Mouse (Mus musculus) myocyte (in vitro differentiated cells): ENCODE data around the gene Acer3. TPM values are rescaled to one million over a fixed set of nuclear protein-coding genes. Genes with fewer than 3 reads are reported as not detected.

Experiments
- H3K27me3 ChIP-seq: one replicate; pipeline ENCODE4 v1.6.1; 2011; ENCODE audit not compliant: control insufficient read depth, insufficient read depth, insufficient read length
- H3K36me3 ChIP-seq: one replicate; pipeline ENCODE4 v1.6.1; 2011; ENCODE audit not compliant: control insufficient read depth, insufficient read depth
- H3K4me2 ChIP-seq: one replicate; pipeline ENCODE4 v1.6.1; 2011; ENCODE audit warnings: low read depth, control low read depth
- H3K4me3 ChIP-seq: one replicate; pipeline ENCODE4 v1.5.1; 2011; ENCODE audit warnings: mild to moderate bottlenecking, control low read depth, moderate library complexity
- H3K79me2 ChIP-seq: one replicate; pipeline ENCODE4 v1.6.1; 2011; ENCODE audit not compliant: control insufficient read depth, insufficient read depth
- H3ac ChIP-seq: one replicate; pipeline ENCODE4 v1.6.1; 2011; ENCODE audit not compliant: control insufficient read depth, insufficient read length
- CEBPB ChIP-seq: IDR thresholded peaks from 2 replicates; pipeline ENCODE4 v1.6.1; 2011; ENCODE audit warnings: mild to moderate bottlenecking, moderate library complexity; ENCODE audit not compliant: poor library complexity, insufficient read depth, severe bottlenecking
- E2F4 ChIP-seq: IDR thresholded peaks from one replicate; pipeline ENCODE4 v1.6.1; 2011; ENCODE audit warnings: mild to moderate bottlenecking, control low read depth, moderate library complexity; ENCODE audit not compliant: insufficient read depth
- MAX ChIP-seq: IDR thresholded peaks from one replicate; pipeline ENCODE4 v1.6.1; 2011; ENCODE audit warnings: low read depth, mild to moderate bottlenecking, control low read depth
- MYOD1 ChIP-seq, 3 experiments: IDR thresholded peaks; one replicate each; pipeline ENCODE4 v1.6.1; 2011; ENCODE audit warnings: control low read depth in 2 of 3, low read depth in 2 of 3, mild to moderate bottlenecking in 2 of 3, moderate library complexity in 1 of 3; ENCODE audit not compliant: insufficient read length in 2 of 3, control insufficient read depth in 1 of 3
- MYOG ChIP-seq, 3 experiments: IDR thresholded peaks; one replicate each; pipeline ENCODE4 v1.6.1; 2011; ENCODE audit warnings: control low read depth in 2 of 3, low read depth in 2 of 3, mild to moderate bottlenecking in 2 of 3; ENCODE audit not compliant: insufficient read length in 2 of 3, control insufficient read depth in 1 of 3, insufficient read depth in 1 of 3
- POLR2AphosphoS2 ChIP-seq: IDR thresholded peaks from one replicate; pipeline ENCODE4 v1.6.1; 2011; ENCODE audit warnings: low read depth, control low read depth; ENCODE audit not compliant: insufficient read length
- REST ChIP-seq: IDR thresholded peaks from one replicate; pipeline ENCODE4 v1.6.1; 2011; ENCODE audit warnings: mild to moderate bottlenecking, control low read depth, moderate library complexity; ENCODE audit not compliant: insufficient read depth, insufficient read length
- SRF ChIP-seq: IDR thresholded peaks from one replicate; pipeline ENCODE4 v1.6.1; 2011; ENCODE audit warnings: low read depth; ENCODE audit not compliant: control insufficient read depth, insufficient read length
- TCF12 ChIP-seq: IDR thresholded peaks from one replicate; pipeline ENCODE4 v1.6.1; 2011; ENCODE audit warnings: mild to moderate bottlenecking, control low read depth; ENCODE audit not compliant: poor library complexity, insufficient read depth, severe bottlenecking
- TCF3 ChIP-seq: IDR thresholded peaks from one replicate; pipeline ENCODE4 v1.6.1; 2011; ENCODE audit warnings: low read depth, control low read depth; ENCODE audit not compliant: insufficient read length
- USF1 ChIP-seq: IDR thresholded peaks from one replicate; pipeline ENCODE4 v1.6.1; 2011; ENCODE audit warnings: low read depth, mild to moderate bottlenecking, control low read depth, moderate library complexity
- polyA plus RNA-seq: library from polyadenylated mRNA; unstranded; fragments of >200 nt; fragmentation: generic; extraction: Trizol; gene quantifications from one replicate; pipeline ENCODE4 v1.2.1, GENCODE M21; 2012; ENCODE audit warnings: missing spikeins

The Acer3 gene
- polyA plus RNA-seq, 1 experiment, result 9.1 TPM

DNA sequence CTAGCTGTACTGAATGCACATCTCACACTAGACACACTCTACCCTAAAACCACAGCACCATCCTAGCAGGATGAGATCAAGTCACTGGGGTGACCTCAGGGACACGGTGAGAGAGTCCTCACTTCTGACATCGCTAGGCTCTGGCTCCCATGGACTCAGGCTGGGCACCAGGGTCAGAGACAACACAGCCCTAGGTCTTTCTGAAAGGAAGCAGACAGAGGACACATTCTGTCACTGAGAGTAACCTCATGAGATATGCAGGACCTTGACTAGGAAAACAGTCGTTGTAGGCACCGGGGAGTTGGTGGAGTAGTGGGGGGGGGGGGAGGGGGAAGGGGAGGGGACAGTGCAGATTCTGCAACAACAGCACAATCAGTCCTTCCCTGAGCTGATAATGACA is 147.6 kb downstream of the Acer3 start:
- no peak for TF ChIP-seq POLR2AphosphoS2
- no peak for TF ChIP-seq REST
- no peak for TF ChIP-seq SRF
- no peak for TF ChIP-seq USF1
- TF ChIP-seq MAX, result no peak
- TF ChIP-seq TCF12, result no peak
- TF ChIP-seq TCF3, result no peak
- no peak for TF ChIP-seq MYOG (IDR thresholded peaks at IDR 0.05; ENCODE audit: control insufficient read depth in 1 of 3, insufficient read depth in 1 of 3, insufficient read length in 2 of 3, low read depth in 2 of 3)
- no peak for TF ChIP-seq CEBPB
- TF ChIP-seq E2F4, result no peak
- Histone ChIP-seq H3K79me2 (no peaks in the 10 kb centered on the region), H3K36me3 (no peaks in the 10 kb centered on the region)

DNA sequence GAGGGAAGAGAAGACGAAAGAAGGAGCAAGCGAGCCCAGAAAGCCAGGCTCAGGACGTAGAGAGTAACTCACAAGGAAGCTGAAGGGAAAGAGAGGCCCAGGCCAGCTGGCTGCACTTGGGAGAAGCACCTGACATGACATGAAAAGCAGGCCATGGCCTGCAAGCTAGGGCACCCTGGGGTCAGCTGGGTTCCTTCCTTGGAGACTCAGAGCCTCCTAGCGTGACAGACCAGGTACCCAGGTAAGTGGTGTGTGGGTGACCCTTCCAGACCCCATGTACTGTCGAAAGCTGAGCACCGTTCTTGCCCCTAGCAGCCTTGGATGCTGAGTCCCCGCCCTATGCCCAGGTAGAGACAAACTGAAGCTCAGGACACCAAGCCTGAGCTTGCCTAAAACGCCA is 148.3 kb downstream of the Acer3 start:
- Histone ChIP-seq H3ac (no peak overlapping the region), H3K4me3 (no peak overlapping the region), H3K4me2 (no peak overlapping the region), H3K27me3 (no peaks in the 10 kb centered on the region), H3K36me3 (no peaks in the 10 kb centered on the region), H3K79me2 (no peaks in the 10 kb centered on the region)
- TF ChIP-seq E2F4 (no peak), TCF12 (no peak)

More for the DNA sequence above, 147.6 kb downstream of the Acer3 start:
- no peak overlapping the region for H3ac ChIP-seq
- H3K4me3 ChIP-seq, result no peak overlapping the region
- no peak overlapping the region for H3K4me2 ChIP-seq
- no peaks in the 10 kb centered on the region for H3K27me3 ChIP-seq

GRCm38 (mm10) chr7:98171141-98172073 is 149.6 kb downstream of the Acer3 start:
- H3ac ChIP-seq, result no peak overlapping the region
- no peaks in the 10 kb centered on the region for H3K27me3 ChIP-seq
- no peak overlapping the region for H3K4me3 ChIP-seq
- no peaks in the 10 kb centered on the region for H3K36me3 ChIP-seq
- peak overlapping the region; percentile 45 for H3K4me2 ChIP-seq
- TF ChIP-seq MYOG (IDR thresholded peaks at IDR 0.05; ENCODE audit: control insufficient read depth in 1 of 3, insufficient read depth in 1 of 3, insufficient read length in 2 of 3, low read depth in 2 of 3) (peak in 2 of 3 experiments; percentile 25 to 56), TCF12 (no peak), MYOD1 (IDR thresholded peaks at IDR 0.05; ENCODE audit: control insufficient read depth in 1 of 3, insufficient read length in 2 of 3, low read depth in 2 of 3) (peak in 2 of 3 experiments; percentile 31 to 60)
- H3K79me2 ChIP-seq, result no peaks in the 10 kb centered on the region

- no peaks in the 10 kb centered on the region for H3K79me2 ChIP-seq
- H3K4me3 ChIP-seq, result no peak overlapping the region
- no peak for TF ChIP-seq MAX
- no peak for TF ChIP-seq TCF3
- no peak for TF ChIP-seq USF1
- no peak for TF ChIP-seq SRF
- no peak for TF ChIP-seq POLR2AphosphoS2
- peak in 1 of 3 experiments; percentile 2 for TF ChIP-seq MYOG (IDR thresholded peaks at IDR 0.05; ENCODE audit: control insufficient read depth in 1 of 3, insufficient read depth in 1 of 3, insufficient read length in 2 of 3, low read depth in 2 of 3)
- TF ChIP-seq REST, result no peak
- no peak for TF ChIP-seq TCF12
- TF ChIP-seq MYOD1 (IDR thresholded peaks at IDR 0.05; ENCODE audit: control insufficient read depth in 1 of 3, insufficient read length in 2 of 3, low read depth in 2 of 3), result no peak
- peak overlapping the region; percentile 48 for H3K4me2 ChIP-seq
- H3ac ChIP-seq, result no peak overlapping the region
- no peaks in the 10 kb centered on the region for H3K27me3 ChIP-seq
- no peaks in the 10 kb centered on the region for H3K36me3 ChIP-seq
Observed at GRCm38 (mm10) chr7:98164999-98165528, 155.9 kb downstream of the Acer3 start.

DNA sequence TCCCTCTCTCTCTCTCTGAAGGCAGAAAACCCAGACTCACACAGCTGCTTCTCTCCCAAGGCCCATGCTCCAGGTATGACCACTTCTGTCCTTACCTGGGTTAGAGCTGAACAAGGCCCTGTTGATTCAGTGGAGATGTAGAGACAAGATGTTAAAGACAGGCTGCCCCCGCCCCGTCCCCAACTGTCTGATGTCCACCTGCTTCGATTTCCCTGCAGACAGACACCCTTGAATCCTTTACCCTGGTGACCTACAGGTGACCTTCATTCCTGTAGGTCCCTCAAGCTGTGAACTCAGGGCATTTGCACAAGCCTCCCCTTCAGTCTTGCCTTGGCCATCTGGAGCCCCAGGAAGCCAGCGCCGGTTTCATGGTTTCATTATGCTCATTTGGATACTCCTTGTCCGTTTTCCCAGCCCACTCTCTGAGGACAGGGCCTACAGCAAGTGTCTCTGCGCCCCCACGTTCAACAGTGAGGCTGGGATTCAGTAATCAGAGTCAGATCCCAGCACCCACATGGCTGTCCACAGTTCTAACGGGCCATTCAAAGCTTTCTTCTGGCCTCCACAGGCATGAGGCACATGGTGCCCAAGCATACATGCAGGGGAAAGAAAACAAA is 156.5 kb downstream of the Acer3 start:
- Histone ChIP-seq H3K4me2 (peak overlapping the region; percentile 48), H3K79me2 (no peaks in the 10 kb centered on the region), H3K27me3 (no peaks in the 10 kb centered on the region), H3K4me3 (no peak overlapping the region), H3K36me3 (no peaks in the 10 kb centered on the region), H3ac (no peak overlapping the region)
- TF ChIP-seq USF1 (no peak), MAX (no peak)
